Mouse (Mus musculus) cerebellum, adult (tissue): ENCODE measurements around the gene Gfod2.
A peak's percentile ranks its signal among the peaks of the same experiment; 100 is the strongest.

Experiments
- ATAC-seq: cut with Nextera tagmentation; 2 replicates; pipeline ENCODE4 v1.9.2; 2017; ENCODE audit warnings: mild to moderate bottlenecking, moderate library complexity, mixed read lengths; ENCODE audit not compliant: insufficient number of reproducible peaks, low FRiP score, low TSS enrichment

Gene Gfod2

GRCm38 (mm10) chr8:105768485-105769257 lies 10.2 kb upstream of the Gfod2 start:
- 0 out of 2 replicates have a peak, but pooled peaks have one; percentile 19 for ATAC-seq

- ATAC-seq, result no peak
Observed at GRCm38 (mm10) chr8:105757796-105758276, 628 bp downstream of the Gfod2 start.

GRCm38 (mm10) chr8:105754688-105755087 lies 3.8 kb downstream of the Gfod2 start:
- no peak for ATAC-seq

- no peak for ATAC-seq
Observed at GRCm38 (mm10) chr8:105753916-105754315, 4.5 kb downstream of the Gfod2 start.

- ATAC-seq, result peak; percentile 40; the same call in 1 of the 2 replicates
Observed at GRCm38 (mm10) chr8:105750606-105751005, 7.9 kb downstream of the Gfod2 start.

GRCm38 (mm10) chr8:105743301-105743700 lies 15.2 kb downstream of the Gfod2 start:
- ATAC-seq, result no peak

GRCm38 (mm10) chr8:105739216-105739615 lies 19.2 kb downstream of the Gfod2 start:
- ATAC-seq, result no peak

GRCm38 (mm10) chr8:105732186-105732585 lies 26.3 kb downstream of the Gfod2 start:
- no peak for ATAC-seq

GRCm38 (mm10) chr8:105727397-105728124 lies 30.9 kb downstream of the Gfod2 start:
- ATAC-seq, result no peak

GRCm38 (mm10) chr8:105725726-105726125 lies 32.7 kb downstream of the Gfod2 start:
- ATAC-seq, result no peak

GRCm38 (mm10) chr8:105722861-105723260 lies 35.6 kb downstream of the Gfod2 start:
- ATAC-seq, result no peak

GRCm38 (mm10) chr8:105719637-105720036 lies 38.8 kb downstream of the Gfod2 start:
- no peak for ATAC-seq

- ATAC-seq, result no peak
Observed at GRCm38 (mm10) chr8:105716302-105716945, 42.0 kb downstream of the Gfod2 start.

- no peak for ATAC-seq
Observed at GRCm38 (mm10) chr8:105715042-105715441, 43.4 kb downstream of the Gfod2 start.

GRCm38 (mm10) chr8:105714139-105714538 lies 44.3 kb downstream of the Gfod2 start:
- peak; percentile 65 for ATAC-seq

- ATAC-seq, result no peak
Observed at GRCm38 (mm10) chr8:105712286-105712685, 46.2 kb downstream of the Gfod2 start.

GRCm38 (mm10) chr8:105709317-105709716 lies 49.1 kb downstream of the Gfod2 start:
- no peak for ATAC-seq

- no peak for ATAC-seq
Observed at GRCm38 (mm10) chr8:105708675-105709074, 49.8 kb downstream of the Gfod2 start.

- peak; percentile 45 for ATAC-seq
Observed at GRCm38 (mm10) chr8:105707498-105708403, 50.7 kb downstream of the Gfod2 start, which contains the start of the genes 4933405L10Rik and Enkd1. 4933405L10Rik (plus strand) TSS chr8:105707655. Enkd1 (minus strand) TSS chr8:105708210.

GRCm38 (mm10) chr8:105706426-105706825 lies 52.0 kb downstream of the Gfod2 start:
- no peak for ATAC-seq
